Mouse (Mus musculus): ENCODE data around the gene Dysf. TPM values are rescaled to one million over a fixed set of nuclear protein-coding genes. Genes with fewer than 3 reads are reported as not detected.

Dysf gene
- total RNA-seq, 2 experiments from 2014 or later = not detected

DNA sequence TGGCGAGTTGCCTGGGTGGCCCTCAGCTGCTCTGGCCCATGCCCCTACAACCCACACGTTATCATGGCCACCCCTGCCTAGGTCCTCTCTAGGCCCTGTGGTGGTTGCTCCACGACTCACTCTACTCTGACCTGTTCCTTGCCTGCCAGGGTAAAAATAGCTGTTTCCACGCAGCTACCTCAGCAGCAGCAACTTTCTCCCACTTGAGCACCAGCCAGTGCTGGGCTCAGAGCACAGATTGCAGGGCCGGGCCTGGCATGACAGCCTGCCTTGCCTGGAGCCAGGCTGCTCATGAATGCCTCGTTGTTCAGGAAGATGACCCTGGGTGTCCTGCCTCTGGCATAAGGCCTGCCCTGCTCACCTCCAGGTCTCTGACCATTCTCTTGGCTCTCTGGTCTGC, 217.2 kb downstream of the Dysf start:
- no peak for ATAC-seq (ENCODE audit: poor library complexity, severe bottlenecking)

- no peak for ATAC-seq (ENCODE audit: poor library complexity, severe bottlenecking)
Observed at GRCm38 (mm10) chr6:84228196-84228595, 219.8 kb downstream of the Dysf start.

DNA sequence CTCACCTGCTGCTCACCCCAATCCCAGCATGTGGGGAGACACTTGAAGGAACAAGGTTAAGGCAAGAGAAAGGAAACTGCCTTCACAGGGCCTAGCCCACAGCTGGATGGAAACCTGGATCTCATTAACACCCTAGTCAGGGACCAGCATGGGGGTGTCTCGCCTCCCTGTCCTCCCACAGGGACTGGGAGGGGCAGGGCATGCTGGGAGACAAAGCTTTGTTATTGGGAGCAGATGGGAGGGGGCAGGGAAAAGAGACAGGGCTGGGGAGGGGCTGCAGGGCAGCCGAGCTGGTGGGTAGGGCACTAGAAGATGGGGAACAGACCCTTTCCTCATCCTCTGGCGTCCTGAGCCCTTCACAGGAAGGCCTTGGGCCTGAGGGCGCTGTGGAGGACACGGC, 220.4 kb downstream of the Dysf start:
- no peak for ATAC-seq (ENCODE audit: poor library complexity, severe bottlenecking)

- no peak for ATAC-seq (ENCODE audit: poor library complexity, severe bottlenecking)
Observed at GRCm38 (mm10) chr6:84229739-84230138, 221.3 kb downstream of the Dysf start.

DNA sequence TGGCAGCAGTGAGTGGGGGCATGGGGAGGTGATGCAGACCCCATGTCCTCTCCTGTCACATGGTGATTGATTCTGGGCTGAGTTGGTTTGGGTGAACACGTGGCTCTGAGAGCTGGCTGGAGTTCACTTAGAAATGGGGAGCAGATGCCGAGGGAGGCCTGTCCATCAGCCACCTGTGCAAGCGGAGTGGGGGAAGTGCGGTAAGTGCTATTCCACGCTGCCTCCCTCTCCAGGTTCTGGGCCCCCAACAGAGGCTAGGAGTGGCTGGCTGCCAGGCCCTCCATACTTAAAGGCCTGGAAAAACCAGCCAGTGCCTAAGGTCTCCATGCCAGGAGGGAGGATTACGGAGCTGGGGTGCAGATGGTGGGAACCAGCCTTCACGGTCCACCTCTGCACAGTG, 222.7 kb downstream of the Dysf start:
- no peak for ATAC-seq (ENCODE audit: poor library complexity, severe bottlenecking)

- ATAC-seq (ENCODE audit: poor library complexity, severe bottlenecking) = no peak
Observed at GRCm38 (mm10) chr6:84232063-84232760, 223.8 kb downstream of the Dysf start.

DNA sequence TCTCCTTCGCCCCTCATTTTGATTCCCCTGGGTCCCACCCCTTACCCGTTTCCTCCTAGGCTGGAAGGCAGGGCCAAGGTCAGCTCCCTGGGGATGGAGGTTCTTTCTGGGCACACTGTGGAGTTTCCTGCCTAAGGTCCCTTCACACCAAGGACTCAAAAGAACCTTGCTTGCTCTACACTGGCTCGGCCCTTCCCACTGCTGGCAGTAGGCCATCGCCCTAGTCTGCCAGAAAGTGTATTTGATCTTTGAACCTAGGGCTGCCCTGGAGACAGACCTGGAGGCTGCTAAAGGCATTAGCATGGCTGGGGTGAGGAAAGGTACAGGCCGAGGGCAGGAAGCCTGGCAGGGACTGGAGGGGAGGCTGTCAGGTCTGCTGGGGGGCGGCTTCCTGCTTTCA, 225.4 kb downstream of the Dysf start:
- no peak for ATAC-seq (ENCODE audit: poor library complexity, severe bottlenecking)

DNA sequence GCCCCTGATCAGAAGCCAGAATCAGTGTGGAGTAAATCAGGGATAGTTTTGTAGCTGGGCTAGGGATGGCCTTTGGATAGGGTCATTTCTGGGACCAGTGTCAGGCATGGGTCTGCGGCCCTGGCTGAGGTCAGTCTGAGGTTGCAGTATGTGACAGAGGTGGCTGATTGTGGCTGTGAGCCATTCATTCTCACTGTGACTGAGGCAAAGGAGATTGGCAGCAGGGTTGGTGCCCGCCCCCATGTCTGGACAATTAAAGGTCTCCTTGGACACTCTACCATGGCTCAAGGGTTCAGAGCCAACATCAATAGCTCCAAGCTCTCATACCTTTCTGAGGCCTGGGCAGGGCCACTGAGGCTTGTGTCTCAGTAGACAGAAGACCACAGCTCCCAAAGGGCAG, 227.0 kb downstream of the Dysf start:
- no peak for ATAC-seq (ENCODE audit: poor library complexity, severe bottlenecking)

GRCm38 (mm10) chr6:84243385-84243784, 235.0 kb downstream of the Dysf start:
- no peak for ATAC-seq (ENCODE audit: poor library complexity, severe bottlenecking)

DNA sequence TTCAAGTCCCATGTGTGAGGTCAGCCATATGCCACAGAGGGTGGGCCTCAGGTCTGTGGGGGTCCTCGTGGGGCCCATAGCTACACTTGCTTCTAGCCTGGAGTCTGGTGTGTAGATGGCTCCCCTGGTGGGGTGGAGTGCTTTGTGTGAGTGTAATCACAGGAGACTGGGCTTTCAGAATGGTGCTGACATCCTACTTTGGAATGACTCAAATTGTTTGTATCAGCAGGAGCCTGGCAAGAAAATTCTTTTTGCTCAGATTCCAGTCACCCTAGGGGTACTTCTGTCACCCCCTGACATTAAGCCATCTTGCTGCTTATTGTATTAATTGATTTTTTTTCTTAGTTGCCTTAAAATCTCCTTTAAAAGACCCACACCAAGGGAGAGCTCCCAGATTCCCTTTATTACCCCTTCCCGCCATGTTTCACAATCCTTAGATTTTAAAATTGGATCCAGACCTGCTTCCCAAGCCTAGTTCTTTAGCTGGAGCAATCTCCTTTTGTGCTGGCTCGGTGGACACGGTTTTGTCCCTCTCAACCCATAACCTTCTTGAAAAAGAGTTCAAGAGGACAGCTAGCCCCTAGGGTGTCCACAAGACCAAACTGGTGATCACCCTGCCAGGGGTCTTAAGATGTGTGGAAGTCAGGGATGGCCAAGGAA, 237.8 kb downstream of the Dysf start:
- ATAC-seq (ENCODE audit: poor library complexity, severe bottlenecking) = no peak

DNA sequence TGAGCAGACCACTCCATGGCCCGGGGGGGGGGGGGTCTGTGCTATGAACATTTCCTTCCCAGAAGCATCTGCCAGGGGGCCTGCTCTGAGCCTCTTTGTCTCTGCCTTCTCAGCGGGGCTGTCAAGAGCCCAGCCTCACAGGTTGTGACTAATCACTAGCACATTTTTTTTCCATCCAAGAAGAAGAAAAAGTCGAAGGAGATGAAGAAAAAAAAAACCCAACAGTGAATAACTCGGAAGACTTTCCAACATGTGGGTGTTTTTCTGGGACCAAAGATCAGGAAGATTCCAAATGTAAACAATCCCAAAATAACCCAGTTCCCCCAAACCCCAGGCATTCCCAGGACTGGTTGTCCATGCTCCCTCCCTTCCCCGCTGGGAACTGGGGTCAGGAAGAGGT, 238.6 kb downstream of the Dysf start:
- ATAC-seq (ENCODE audit: poor library complexity, severe bottlenecking) = no peak

Other genes starting within 250 kb of the Dysf start
- gene Ankrd53, start 245.9 kb upstream of the Dysf start, total RNA-seq (2015) = not detected in 2 replicates
- gene Ankrd53, start 245.9 kb upstream of the Dysf start, total RNA-seq (2017) = not detected in 2 replicates
- gene Tex261, start 232.8 kb upstream of the Dysf start, total RNA-seq (2015) = 58.9 and 59.1 TPM in 2 replicates
- gene Tex261, start 232.8 kb upstream of the Dysf start, total RNA-seq (2017) = 38.2 and 44.0 TPM in 2 replicates
- 31.7 and 34.7 TPM in 2 replicates for gene Nagk, start 213.6 kb upstream of the Dysf start, total RNA-seq (2015)
- gene Nagk, start 213.6 kb upstream of the Dysf start, total RNA-seq (2017) = 24.5 and 28.3 TPM in 2 replicates
- gene Paip2b, start 176.8 kb upstream of the Dysf start, total RNA-seq (2015) = 4.5 and 4.8 TPM in 2 replicates
- 6.5 and 7.4 TPM in 2 replicates for gene Paip2b, start 176.8 kb upstream of the Dysf start, total RNA-seq (2017)
- gene Zfp638, start 141.5 kb upstream of the Dysf start, total RNA-seq (2015) = 173 and 186 TPM in 2 replicates
- 175 and 190 TPM in 2 replicates for gene Zfp638, start 141.5 kb upstream of the Dysf start, total RNA-seq (2017)

All from megakaryocyte, adult 5-6 weeks (primary cell).